Mouse (Mus musculus) neural tube, embryonic 11.5 days (tissue): Measurements from ENCODE around the gene Mysm1. TPM values are rescaled to one million over a fixed set of nuclear protein-coding genes. Genes with fewer than 3 reads are reported as not detected.

Source experiments
- ATAC-seq: fragments of 200-750 bp; cut with Nextera tagmentation; 2 replicates; pipeline ENCODE4 v1.8.0; 2017; ENCODE audit warnings: moderate number of reproducible peaks, mild to moderate bottlenecking, moderate TSS enrichment, moderate library complexity; ENCODE audit not compliant: insufficient read depth, low FRiP score, low TSS enrichment
- DNase-seq: peaks from one replicate; pipeline ENCODE4 v3.0.0-alpha.2; 2015; ENCODE audit warnings: low spot score
- H3K27ac ChIP-seq: fragments of 300-500 bp; sonication (generic); 2 replicates; pipeline ENCODE4 v1.5.1; 2014; ENCODE audit warnings: low read depth, mild to moderate bottlenecking, low read length
- H3K27me3 ChIP-seq: fragments of 300-500 bp; sonication (generic); 2 replicates; pipeline ENCODE4 v1.6.1; 2014; ENCODE audit warnings: mild to moderate bottlenecking, low read length, mixed read lengths; ENCODE audit not compliant: control insufficient read depth, insufficient read depth
- H3K36me3 ChIP-seq: fragments of 300-500 bp; sonication (generic); 2 replicates; pipeline ENCODE4 v1.6.1; 2014; ENCODE audit warnings: mild to moderate bottlenecking, low read length, moderate library complexity, mixed read lengths; ENCODE audit not compliant: control insufficient read depth, insufficient read depth
- H3K4me1 ChIP-seq: fragments of 300-500 bp; sonication (generic); 2 replicates; pipeline ENCODE4 v1.6.1; 2014; ENCODE audit warnings: low read length, mixed read lengths; ENCODE audit not compliant: control insufficient read depth, insufficient read depth
- H3K4me2 ChIP-seq: fragments of 300-500 bp; sonication (generic); 2 replicates; pipeline ENCODE4 v1.6.1; 2014; ENCODE audit warnings: low read depth, mild to moderate bottlenecking, moderate library complexity
- H3K4me3 ChIP-seq: fragments of 300-500 bp; sonication (generic); 2 replicates; pipeline ENCODE4 v1.5.1; 2014; ENCODE audit warnings: low read depth, low read length
- H3K9ac ChIP-seq: fragments of 300-500 bp; sonication (generic); 2 replicates; pipeline ENCODE4 v1.6.1; 2014; ENCODE audit warnings: mild to moderate bottlenecking, low read length
- H3K9me3 ChIP-seq: fragments of 300-500 bp; sonication (generic); 2 replicates; pipeline ENCODE4 v1.6.1; 2016; ENCODE audit warnings: low read length; ENCODE audit not compliant: control insufficient read depth
- WGBS: fragments of 180-500 bp; shearing (Covaris S2); extraction: QIAGEN DNeasy Blood & Tissue Kit; methylation state at CpG from one replicate; pipeline ENCODE4 v1.1.7; 2014; 5-methylcytosine and 5-hydroxymethylcytosine counted together
- polyA plus RNA-seq: library from polyadenylated mRNA; unstranded; fragments of >200 nt; fragmentation: Nextera tagmentation; extraction: Ambion mirVana; gene quantifications from 2 replicates; pipeline ENCODE4 v1.2.1, GENCODE M21; 2014

Mysm1 gene
- polyA plus RNA-seq, 1 experiment from 2014 or later: 24.4 TPM

GRCm38 (mm10) chr4:95008175-95009057, 29.5 kb upstream of the Mysm1 start:
- Histone ChIP-seq H3K9me3 (no peaks in the 10 kb centered on the region), H3K4me2 (no peak overlapping the region), H3K36me3 (no peaks in the 10 kb centered on the region), H3K4me1 (no peaks in the 10 kb centered on the region), H3K27ac (no peak overlapping the region), H3K9ac (no peak overlapping the region), H3K27me3 (no peaks in the 10 kb centered on the region), H3K4me3 (no peak overlapping the region)
- 46% methylated on average over 13 of the region's 13 CpGs for WGBS
- DNase-seq: peak; percentile 74
- ATAC-seq: peak; percentile 72

GRCm38 (mm10) chr4:95007759-95008158, 28.9 kb upstream of the Mysm1 start:
- no peak overlapping the region for H3K4me3 ChIP-seq
- no peak overlapping the region for H3K27ac ChIP-seq
- H3K36me3 ChIP-seq: no peaks in the 10 kb centered on the region
- H3K4me2 ChIP-seq: no peak overlapping the region
- no peaks in the 10 kb centered on the region for H3K9me3 ChIP-seq
- no peak for DNase-seq
- no peaks in the 10 kb centered on the region for H3K27me3 ChIP-seq
- ATAC-seq: no peak; the same call in 1 of the 2 replicates
- no peaks in the 10 kb centered on the region for H3K4me1 ChIP-seq
- H3K9ac ChIP-seq: no peak overlapping the region
- 60% methylated on average over 8 of the region's 8 CpGs for WGBS

- H3K9ac ChIP-seq: no peak overlapping the region
- H3K4me1 ChIP-seq: no peaks in the 10 kb centered on the region
- ATAC-seq: no peak
- no peak overlapping the region for H3K27ac ChIP-seq
- no peak overlapping the region for H3K4me3 ChIP-seq
- DNase-seq: no peak
- H3K36me3 ChIP-seq: no peaks in the 10 kb centered on the region
- H3K4me2 ChIP-seq: no peak overlapping the region
- WGBS: 70% methylated on average over 6 of the region's 6 CpGs
- no peaks in the 10 kb centered on the region for H3K9me3 ChIP-seq
- H3K27me3 ChIP-seq: no peaks in the 10 kb centered on the region
Measured at GRCm38 (mm10) chr4:95005251-95005830, 26.4 kb upstream of the Mysm1 start.

- H3K9ac ChIP-seq: no peak overlapping the region
- WGBS: 65% methylated on average over 6 of the region's 6 CpGs
- ATAC-seq: no peak
Measured at GRCm38 (mm10) chr4:95001043-95001775, 22.3 kb upstream of the Mysm1 start.

GRCm38 (mm10) chr4:95000147-95000546, 21.2 kb upstream of the Mysm1 start:
- H3K9ac ChIP-seq: no peak overlapping the region
- H3K4me3 ChIP-seq: no peak overlapping the region
- no peaks in the 10 kb centered on the region for H3K9me3 ChIP-seq
- H3K27ac ChIP-seq: no peak overlapping the region
- WGBS: 83% methylated on average over 1 of the region's 1 CpGs
- no peak overlapping the region for H3K4me2 ChIP-seq
- ATAC-seq (no peak), DNase-seq (no peak)
- no peaks in the 10 kb centered on the region for H3K4me1 ChIP-seq
- H3K27me3 ChIP-seq: no peaks in the 10 kb centered on the region
- H3K36me3 ChIP-seq: no peaks in the 10 kb centered on the region

More at GRCm38 (mm10) chr4:95001043-95001775, 22.3 kb upstream of the Mysm1 start:
- Histone ChIP-seq H3K27me3 (no peaks in the 10 kb centered on the region), H3K4me3 (no peak overlapping the region), H3K4me1 (no peaks in the 10 kb centered on the region), H3K4me2 (no peak overlapping the region), H3K36me3 (no peaks in the 10 kb centered on the region), H3K9me3 (no peaks in the 10 kb centered on the region), H3K27ac (no peak overlapping the region)
- no peak for DNase-seq

GRCm38 (mm10) chr4:94999249-94999648, 20.3 kb upstream of the Mysm1 start:
- WGBS: 65% methylated on average over 3 of the region's 3 CpGs
- H3K27ac ChIP-seq: no peak overlapping the region
- ATAC-seq (no peak), DNase-seq (peak; percentile 11)
- H3K9ac ChIP-seq: no peak overlapping the region
- no peaks in the 10 kb centered on the region for H3K36me3 ChIP-seq
- H3K27me3 ChIP-seq: no peaks in the 10 kb centered on the region
- H3K9me3 ChIP-seq: no peaks in the 10 kb centered on the region
- no peak overlapping the region for H3K4me2 ChIP-seq
- H3K4me1 ChIP-seq: no peaks in the 10 kb centered on the region
- no peak overlapping the region for H3K4me3 ChIP-seq

- Histone ChIP-seq H3K4me3 (no peak overlapping the region), H3K36me3 (no peaks in the 10 kb centered on the region), H3K4me1 (no peaks in the 10 kb centered on the region), H3K27me3 (no peaks in the 10 kb centered on the region), H3K27ac (no peak overlapping the region), H3K4me2 (no peak overlapping the region), H3K9me3 (no peaks in the 10 kb centered on the region), H3K9ac (no peak overlapping the region)
- no peak for DNase-seq
- ATAC-seq: no peak
- 86% methylated on average over 4 of the region's 4 CpGs for WGBS
Measured at GRCm38 (mm10) chr4:94995862-94996261, 17.0 kb upstream of the Mysm1 start.

- H3K9me3 ChIP-seq: no peaks in the 10 kb centered on the region
- DNase-seq (no peak), ATAC-seq (no peak)
- H3K4me3 ChIP-seq: no peak overlapping the region
- H3K4me2 ChIP-seq: no peak overlapping the region
- H3K27me3 ChIP-seq: no peaks in the 10 kb centered on the region
- WGBS: 69% methylated on average over 3 of the region's 3 CpGs
- H3K36me3 ChIP-seq: no peaks in the 10 kb centered on the region
- H3K4me1 ChIP-seq: no peaks in the 10 kb centered on the region
- H3K27ac ChIP-seq: no peak overlapping the region
- no peak overlapping the region for H3K9ac ChIP-seq
Measured at GRCm38 (mm10) chr4:94990204-94990603, 11.3 kb upstream of the Mysm1 start.
